Mouse (Mus musculus): Measurements from ENCODE around the gene Sertad2. TPM values are rescaled to one million over a fixed set of nuclear protein-coding genes. Genes with fewer than 3 reads are reported as not detected.

Gene Sertad2
- polyA plus RNA-seq, 3 experiments from 2014 or later, result 9.5 to 17.8 (median 16.8) TPM

DNA sequence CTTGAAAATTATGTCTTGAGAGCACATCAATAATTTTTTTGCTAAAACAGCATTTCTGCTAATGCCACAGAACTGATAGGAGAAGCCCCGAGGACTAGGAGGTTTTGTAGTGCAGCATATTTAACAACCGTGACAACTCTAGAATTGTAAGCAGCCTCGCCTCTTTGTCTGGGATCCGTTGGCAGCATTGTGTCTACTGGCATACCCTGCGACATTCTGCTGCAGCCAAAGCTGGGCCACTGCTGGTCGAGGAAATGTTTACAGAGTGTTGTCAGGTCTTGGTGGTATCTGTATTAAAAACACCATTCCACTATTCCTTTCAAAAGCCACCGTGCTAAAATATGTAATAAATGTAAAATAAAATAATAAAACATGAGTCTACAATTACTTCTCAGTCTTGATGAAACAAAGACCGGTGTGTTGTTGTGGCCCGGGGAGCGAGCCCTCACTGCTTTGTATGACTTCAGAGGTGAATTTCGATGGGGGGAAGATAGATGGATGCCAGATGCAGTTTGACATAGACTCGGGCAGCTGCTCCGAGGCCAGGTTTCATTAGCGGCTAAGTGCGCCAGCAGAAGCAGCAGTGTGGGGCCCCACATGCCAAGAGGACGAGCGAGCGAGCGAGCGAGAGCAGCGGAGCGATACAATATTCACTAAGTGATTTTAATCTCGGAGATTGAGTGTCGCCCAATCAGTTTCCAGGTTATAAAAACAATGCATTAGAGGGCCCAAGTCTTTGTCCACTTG is 60.2 kb downstream of the Sertad2 start:
- ATAC-seq, result no peak

DNA sequence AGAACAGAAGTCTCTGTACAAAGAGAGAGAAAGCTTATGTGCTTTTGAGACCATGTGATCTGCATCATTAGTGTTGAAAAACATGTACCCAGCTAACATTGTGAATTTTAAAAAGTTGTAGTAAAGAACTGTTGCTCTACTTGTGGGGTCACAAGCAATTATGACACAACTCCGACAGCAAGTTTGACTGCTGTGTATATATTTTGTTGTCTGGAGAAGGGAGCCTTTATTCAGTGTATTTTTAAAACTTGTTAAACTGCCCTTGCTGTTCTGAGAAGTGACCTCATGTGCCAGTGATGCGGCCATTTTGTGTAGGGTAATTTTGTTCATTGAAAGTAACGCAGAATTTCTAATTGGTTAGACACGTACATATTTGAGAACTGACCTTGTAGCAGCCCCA is 61.1 kb downstream of the Sertad2 start:
- no peak for ATAC-seq

DNA sequence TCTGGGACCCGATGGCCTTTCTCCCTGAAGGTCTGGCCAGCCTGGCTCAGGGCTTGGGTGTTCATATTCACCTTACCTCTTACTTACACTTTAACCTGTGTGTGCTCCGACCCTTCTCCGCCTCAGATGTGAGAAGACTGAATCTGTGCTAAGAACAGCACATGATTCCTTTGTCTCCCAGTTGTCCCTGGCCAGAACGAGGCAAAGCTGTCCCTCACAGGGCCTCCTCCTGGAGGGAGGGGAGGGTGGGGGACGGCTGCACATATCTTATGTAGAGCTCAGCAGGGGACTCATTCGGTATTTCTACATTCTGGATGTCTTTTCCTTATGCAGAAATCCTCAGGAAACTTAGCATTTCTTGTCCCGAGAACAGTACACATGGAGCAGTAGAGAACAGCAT is 62.6 kb downstream of the Sertad2 start:
- ATAC-seq, result no peak

DNA sequence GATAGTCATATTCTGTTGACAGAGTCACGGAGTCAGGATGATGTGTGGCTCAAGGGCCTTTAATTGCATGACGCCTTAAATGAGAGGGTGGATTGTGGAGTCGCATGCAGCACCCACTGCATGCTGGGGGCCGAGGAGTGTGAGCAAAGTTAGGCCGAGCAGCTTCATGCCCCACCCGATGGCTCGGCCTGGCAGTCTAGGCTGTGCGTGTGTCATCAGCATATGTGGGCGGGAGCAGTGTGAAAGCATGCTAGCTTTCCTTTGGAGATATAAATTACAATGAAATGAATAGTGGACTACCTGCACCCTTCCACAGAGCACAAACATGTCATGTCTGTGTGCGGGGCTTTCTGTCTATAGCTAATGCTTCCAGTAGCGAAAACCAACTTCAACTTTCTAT is 65.4 kb downstream of the Sertad2 start:
- peak; percentile 60 for ATAC-seq

DNA sequence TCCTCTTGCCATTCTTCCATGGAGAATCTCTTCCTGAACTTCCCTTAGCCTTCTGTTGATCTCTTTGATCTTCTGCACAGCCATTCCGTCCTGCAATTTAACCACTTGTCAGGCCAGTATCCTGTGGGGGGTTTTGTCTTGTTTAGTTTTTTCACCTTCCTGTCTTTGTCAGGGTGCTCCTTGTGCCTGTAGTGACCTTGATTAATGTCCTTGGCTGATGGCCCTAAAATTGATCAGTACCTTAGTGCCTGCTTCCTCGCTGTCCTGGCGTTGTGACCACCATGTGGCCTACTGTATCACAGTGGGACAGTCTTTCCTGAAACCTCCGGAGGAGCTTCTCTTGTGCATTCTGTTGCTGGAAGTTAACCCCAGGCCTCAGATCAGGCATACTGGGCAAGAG is 70.2 kb downstream of the Sertad2 start:
- no peak for ATAC-seq

DNA sequence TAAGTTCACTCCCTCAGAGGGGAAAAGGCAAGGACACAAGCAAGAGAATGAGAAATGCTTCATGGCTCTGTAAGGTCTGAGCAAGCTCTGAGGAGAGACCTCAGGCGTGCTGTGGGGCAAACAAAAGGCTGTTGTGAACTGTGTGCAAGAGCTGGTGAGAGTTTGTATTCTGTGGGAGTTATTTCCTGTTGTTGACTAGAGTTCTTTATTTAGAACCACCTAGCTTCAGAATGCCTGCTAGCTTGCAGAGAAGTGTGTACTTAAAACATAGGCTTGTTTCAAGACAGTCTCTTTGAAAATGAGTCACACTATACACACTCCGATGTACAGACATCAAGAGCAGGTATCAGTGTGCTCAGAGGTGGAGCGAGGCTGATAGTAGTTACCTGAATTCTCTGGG is 73.0 kb downstream of the Sertad2 start:
- peak; percentile 81 for ATAC-seq

DNA sequence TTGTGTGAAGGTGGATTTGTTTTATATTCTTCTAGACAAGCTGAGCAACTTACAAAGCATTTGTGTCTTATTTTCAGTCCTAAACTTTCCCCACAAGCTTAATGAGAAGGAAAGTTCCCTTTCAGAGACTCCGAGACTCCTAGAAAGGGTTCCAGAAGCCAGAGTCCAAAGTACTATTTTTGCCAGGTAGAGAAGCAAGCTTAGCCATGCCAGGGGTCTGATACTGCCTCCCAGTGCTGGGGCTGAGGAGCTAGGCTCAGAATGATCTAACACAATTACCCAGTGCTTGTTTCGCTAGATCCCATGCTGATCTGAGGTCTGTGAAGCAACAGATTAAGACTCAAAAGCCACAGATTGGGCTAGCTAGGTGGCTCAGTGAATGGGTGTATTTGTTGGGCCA is 84.1 kb downstream of the Sertad2 start:
- ATAC-seq, result no peak

DNA sequence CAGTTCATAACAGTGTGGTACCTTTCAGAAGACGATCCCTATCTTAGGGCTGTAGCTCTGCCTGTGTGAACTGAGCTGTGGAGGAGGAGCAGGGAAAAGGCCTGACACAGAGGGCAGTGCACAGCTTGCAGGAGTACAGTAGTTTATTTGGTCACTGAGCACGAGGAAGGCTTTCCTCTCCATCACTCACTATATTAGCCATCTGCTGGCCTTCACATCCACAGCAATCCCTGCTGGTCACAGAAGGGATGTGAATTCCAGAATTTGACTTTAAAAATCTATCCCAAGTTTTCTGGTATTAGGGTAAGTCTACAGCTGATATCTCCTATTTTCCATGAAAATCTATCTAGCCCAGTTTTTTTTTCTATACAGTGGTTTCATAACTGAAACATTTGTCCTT is 85.2 kb downstream of the Sertad2 start:
- no peak for ATAC-seq

DNA sequence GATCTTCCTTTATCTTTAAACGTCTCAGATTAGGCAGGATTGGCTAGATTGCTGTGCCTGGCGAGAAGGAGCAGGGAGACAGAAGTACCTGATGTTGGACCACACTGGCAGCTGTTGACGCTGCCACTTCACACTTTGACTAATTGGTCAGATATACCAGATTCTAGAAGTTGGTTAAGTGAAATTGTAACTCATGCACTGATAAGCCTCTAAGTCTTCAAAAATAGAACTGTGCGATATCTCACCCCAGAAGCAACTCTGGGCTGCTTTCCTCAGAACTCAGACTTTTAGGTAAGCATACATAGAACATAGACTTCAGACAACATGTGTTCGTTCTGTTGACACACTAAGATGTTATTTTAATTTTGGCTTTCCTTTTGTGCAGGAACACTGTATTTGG is 86.6 kb downstream of the Sertad2 start:
- no peak for ATAC-seq

DNA sequence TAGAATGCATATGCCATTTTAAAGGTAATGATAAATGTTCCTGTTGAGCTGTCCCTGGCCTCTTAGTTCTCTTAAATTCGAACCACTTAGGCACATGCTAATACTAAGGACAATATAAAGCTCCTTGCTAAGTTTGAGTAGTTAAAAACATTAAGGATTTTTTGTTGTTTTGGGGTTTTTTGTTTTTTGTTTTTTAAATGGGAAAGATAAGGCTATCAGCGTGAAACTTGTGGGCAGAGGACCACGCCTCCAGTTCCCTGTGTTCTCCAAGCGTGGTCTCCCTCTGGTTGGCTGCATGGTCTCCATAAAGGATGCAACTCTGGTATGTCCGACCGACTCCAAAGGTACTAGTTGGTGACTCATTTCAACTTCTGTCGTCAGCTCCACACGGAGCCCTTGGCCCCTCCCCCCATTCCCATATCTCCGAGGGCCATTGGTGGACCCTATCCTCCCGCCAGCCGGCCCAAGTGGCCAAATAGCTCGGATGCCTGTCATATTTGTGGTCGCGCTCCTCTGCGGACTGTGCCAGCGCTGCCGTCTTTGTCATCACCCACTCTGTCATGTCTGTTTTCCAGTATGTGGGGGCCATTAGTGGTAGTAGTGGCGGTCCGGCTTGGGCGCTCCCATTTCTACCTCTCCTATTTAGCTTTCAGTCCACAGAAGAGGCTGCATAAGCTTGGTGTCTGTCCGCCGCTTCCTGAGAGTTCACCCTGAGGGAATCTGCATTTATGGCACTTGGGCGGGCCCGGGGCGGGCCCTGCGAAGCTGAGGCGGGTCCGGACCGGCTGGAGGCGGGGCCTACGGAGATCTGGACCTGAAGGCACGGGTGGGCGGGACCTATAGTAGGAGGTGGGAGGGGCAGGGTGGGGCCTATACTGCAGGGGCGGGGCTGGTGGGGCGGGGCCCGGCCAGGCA is 88.2 kb downstream of the Sertad2 start:
- peak; percentile 66 for ATAC-seq

DNA sequence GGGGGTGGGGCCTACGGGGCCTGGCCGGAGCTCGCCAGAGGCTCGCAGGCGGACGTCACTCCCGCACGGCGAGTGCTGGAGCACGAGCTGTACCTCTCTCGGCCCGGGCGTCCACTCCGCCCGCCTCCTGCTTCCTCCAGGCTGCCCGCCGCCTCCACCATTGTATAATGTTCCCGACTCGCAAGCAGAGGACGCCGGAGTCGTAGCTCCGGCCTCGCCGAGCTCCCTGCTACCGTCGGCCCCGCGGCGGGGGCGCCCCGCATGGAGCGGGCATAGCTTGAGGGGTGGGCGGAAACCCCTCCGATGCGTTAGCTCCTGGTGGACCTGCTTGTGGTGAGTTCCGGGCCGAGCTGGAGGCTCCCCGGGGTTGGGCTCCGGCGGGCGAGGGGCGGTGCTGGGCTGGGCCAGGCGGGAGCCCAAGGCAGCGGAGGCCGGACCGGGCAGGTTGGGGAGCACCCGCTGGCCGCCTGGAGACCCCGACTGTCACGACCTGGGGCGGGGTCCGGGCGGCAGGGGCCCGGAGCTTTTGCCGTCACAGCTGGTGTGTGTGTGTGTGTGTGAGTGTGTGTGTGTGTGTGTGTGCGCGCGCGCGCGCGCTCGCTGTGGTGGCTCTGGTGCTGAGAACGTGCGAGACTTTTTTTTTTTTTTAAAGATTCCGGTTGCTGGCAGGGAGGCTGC is 89.0 kb downstream of the Sertad2 start:
- peak; percentile 56 for ATAC-seq

DNA sequence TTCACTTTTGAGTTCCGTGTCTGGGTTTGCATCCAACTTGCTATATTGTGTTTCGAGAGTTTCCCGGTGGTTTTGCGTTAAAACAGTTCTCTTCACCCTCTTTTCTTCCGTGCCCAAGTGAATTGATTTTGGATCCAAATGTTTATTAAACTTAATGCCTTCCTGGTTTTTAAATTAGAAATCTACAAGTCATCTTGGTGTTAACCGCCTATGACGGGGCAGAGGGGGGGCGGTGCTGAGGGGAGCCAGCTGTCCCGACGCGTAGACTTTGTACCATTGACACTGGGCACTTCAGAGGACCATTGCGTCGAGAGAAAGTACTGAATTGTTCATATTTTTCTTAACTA is 89.5 kb downstream of the Sertad2 start:
- ATAC-seq, result peak; percentile 33

DNA sequence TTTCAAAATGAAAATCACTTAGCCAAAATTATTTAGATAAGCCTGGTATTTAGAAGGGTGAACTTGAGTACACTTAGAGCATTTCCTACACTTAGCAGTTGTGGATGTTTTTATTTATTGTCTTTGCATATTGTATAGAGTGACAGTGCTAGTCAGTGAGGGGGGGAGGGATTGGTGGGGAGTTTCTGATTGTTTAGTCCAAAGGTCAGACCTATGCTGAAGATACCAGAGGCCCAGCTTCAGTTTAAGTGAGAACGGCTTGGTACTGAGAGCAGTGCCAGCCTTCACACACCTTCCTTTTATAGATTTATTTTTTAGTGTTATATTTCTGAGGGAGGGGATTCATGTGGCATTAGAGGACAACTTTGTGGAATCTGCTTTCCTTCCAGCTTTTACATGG is 91.5 kb downstream of the Sertad2 start:
- ATAC-seq, result no peak

DNA sequence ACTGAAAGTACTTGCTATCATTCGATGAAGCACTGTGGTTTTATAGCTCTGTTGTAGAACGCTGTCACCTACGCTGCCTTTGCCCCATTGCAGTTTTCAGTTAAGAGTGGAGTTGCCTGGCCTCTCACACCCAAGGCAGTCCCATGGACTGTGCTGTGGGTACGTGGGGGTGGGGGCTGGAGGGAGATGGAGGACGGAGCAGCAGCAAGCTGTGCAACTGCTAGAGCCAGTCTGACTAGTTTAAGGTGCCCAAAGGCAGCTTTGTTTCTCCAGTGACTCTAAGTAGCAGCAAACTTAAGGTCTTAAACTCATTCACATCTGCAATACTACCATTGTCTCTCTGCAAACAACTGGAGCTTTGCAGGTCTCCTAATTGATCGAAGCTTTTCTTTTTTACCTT is 92.6 kb downstream of the Sertad2 start:
- ATAC-seq, result no peak

DNA sequence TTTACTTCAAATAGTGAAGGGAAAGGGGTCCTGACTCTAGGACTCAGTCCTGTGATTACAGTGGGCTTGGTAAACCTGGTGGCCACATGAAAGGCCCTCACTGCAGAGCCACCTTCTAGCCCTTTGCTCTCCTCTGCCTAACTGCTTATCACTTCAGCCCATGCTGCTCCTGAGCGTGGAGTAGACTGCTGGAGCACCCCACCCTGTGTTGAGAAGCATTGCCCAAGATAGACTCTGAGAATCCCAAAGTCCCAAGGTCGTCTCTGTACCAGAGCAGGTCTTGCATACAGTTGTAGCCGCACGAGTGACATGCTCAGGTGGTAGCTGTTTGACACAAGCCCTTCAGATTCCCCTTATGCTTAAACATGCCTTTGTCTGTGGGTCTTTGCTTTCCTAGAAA is 93.1 kb downstream of the Sertad2 start:
- ATAC-seq, result no peak

DNA sequence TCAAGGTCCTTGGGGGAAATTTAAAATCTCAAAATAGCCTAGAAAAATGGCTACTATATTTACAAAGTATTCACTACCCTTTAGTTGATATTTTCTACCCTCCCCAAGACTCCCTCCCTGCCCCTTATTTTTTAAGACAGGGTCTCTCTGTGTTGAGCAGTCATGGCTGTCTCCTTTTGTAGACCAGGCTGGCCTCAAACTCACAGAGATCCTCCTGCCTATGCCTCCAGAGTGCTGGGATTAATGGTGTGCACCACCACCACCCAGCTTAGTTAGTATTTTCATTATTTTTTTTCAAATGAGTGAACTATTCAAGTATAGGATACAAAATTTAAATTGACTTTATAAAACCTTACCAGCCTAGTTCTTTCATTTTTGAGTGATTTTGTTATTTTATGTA is 94.0 kb downstream of the Sertad2 start:
- no peak for ATAC-seq

DNA sequence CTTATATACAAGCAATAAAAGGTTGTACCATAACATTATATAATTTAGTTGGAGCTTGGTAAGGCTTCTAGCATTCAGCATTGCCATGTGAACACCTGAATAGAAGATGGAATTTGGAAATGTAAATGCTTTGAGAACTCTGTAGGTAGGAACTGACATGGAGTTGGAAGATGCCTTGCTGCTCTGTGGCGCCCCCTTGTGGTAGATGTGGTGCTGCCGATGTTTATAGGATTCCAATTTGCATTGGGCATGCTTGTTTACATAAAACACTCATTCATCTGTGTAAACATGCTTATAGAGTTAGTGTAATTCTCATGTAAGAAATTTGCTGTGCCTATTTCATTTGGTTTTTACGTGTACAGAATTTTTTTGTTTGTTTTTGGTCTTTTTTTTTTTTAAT is 95.8 kb downstream of the Sertad2 start:
- peak; percentile 60 for ATAC-seq

DNA sequence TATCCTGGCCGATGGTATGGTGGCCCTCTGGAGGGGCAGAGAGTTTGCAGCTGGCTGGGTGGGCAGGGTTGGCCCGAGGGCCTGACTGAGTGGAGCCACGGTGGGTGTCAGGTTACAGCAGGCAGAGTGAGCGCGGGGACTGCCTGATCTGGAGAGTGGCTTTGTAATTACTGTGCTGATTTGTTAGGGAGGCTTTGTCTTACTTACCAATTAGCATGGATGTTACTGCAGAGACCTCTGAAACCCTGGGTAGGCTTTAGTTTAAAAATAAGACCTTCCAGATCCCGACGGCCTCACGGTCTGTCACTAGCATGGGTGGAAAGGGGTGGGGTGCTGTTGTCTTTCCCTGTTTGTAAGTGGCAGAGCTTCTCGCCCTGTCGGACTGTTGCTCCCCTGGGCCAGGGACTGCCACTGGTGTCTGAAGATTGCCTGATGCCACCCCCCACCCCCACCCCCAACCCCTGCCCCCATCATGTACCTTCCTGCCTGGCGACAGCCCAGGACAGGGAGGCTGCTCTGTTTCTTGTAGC is 96.9 kb downstream of the Sertad2 start:
- ATAC-seq, result no peak

DNA sequence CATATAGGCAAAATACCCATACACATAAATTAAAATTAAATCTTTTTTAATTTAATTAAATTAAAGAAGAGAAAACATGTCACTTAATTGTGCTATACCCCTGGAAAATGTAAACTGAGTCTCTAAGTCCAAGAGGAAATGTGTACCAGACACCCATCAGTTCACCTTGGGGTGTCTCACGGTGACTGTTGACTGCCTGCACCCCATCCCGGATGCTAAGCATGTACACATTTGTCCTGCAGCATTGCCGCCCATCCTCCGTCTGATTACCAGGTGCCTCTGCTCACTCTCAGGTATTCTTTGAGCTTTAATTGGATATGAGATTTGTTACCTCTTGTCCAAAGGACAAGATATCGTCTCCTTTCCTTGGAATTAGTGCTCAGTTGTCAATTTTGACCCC is 99.3 kb downstream of the Sertad2 start:
- no peak for ATAC-seq

DNA sequence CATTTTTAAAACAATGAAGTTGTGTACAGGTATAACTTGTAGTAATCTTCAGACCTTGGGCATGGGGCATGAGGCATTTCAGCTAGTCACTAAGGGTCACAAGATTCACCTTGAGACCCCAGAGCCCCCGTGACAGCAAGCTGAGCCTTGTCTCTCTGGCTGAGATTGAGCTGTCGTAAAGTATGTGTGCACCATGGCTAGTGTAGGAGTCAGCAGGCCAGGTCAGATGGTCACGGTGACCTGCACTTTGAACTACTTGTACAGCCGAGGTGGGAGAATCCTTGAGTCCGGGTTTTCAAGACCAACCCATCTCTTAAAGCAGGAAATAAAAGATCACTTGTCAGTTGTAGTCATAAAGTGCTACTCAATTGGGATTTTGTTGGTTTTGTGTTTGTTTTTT is 100.1 kb downstream of the Sertad2 start:
- ATAC-seq, result no peak

DNA sequence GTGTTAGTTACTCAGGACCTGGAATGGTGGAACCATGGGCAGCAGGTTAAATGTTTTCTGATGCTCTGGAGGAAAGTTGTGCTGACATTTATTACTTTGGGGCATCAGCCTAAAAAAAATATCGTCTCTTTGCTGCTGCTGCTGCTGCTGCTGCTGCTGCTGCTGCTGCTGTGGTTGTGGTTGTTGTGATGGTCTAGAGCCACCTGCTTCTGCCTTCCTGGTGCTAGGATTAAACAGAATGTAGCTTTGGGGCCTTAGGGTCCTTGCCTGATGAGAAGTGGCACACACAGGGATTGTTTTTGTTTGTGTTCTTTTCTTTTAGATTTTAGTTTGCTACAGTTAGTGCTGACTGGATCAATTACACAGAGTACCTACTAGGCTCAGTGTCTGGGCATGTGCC is 101.1 kb downstream of the Sertad2 start:
- no peak for ATAC-seq

DNA sequence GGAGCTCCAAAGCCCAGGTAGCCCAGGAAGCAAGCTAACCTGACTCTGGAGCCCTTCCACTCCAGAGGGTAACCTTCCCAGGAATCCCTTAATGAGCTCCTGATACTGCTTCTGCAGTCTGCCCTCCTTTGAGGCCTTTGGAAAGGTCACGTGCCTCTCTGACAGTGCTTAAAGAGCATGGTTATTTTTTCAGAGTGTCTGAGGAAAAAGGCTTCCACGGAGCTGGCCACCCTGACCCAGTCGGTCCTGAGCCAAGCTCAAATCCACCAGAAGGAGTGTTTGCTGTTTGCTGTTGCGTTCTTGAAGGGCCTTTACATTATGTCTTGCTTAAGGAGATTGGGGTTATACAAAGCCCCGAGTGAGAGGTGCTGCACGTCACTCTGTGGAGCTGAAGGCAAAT is 101.8 kb downstream of the Sertad2 start:
- no peak for ATAC-seq

DNA sequence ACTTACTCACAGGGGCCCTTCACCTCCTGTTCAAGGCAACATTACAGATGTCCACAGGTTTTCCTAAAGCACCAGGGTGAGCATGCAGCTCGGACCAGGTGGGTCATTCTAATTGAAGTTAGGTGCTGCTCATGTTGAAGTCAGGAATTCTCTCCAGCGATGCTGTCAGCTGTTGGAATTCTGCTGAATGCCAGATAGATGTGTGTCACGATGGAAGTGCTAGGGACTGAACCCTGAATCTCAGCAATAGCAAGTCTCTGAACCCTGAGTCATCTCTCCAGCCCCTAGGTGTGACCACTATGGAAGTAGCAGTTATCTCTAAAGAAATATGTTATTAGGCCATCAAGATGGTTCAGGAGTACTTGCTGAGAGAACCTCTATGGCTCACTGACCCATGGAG is 102.5 kb downstream of the Sertad2 start:
- no peak for ATAC-seq
